Mouse (Mus musculus) heart, postnatal 0 days (tissue): Measurements from ENCODE around the gene Zfp385b.

Experiments used
- CTCF ChIP-seq: IDR thresholded peaks from 2 replicates; pipeline ENCODE4 v1.5.1; 2016; ENCODE audit warnings: antibody characterized with exemption, control low read depth, low read depth
- EP300 ChIP-seq: IDR thresholded peaks from 2 replicates; pipeline ENCODE4 v1.6.1; 2016; ENCODE audit warnings: antibody characterized with exemption, low read depth

- TF ChIP-seq CTCF (no peak), EP300 (no peak)
These were observed 255.7 kb downstream of the Zfp385b start for GRCm38 (mm10) chr2:77563706-77564105.
